12 mouse cellular contexts compared by ENCODE assay signal in genomic region chr13:56747554-56747953, GRCm38 (mm10). TPM values are rescaled to one million over a fixed set of nuclear protein-coding genes. Genes with fewer than 3 reads are reported as not detected.
DNase-seq lines count a peak whose midpoint lies in the region; ATAC-seq lines count a peak whose summit lies in the region.
"Had no signal": no experiment of that assay in that cellular context is flagged by ENCODE, and none has a peak within 500 bp of the region (broad histone marks: within the 10 kb centered on the region; RNA-seq: fewer than 3 reads in every experiment).

No protein-coding gene starts in this region.

- H3K9me3 ChIP-seq in kidney, embryonic 14.5 days (ENCODE audit: control insufficient read depth, low read length), result no peaks in the 10 kb centered on the region
- H3K9me3 ChIP-seq in intestine, embryonic 15.5 days, result no peaks in the 10 kb centered on the region
- H3K9me3 ChIP-seq: limb, embryonic 12.5 days had no signal

- no peak for ATAC-seq in kidney, embryonic 14.5 days (ENCODE audit: low FRiP score, low TSS enrichment)
- peak; percentile 84 for ATAC-seq in intestine, embryonic 15.5 days

- no peak overlapping the region for H3K27ac ChIP-seq in kidney, embryonic 14.5 days (ENCODE audit: low read depth, low read length)
- H3K27ac ChIP-seq in intestine, embryonic 15.5 days, result no peak overlapping the region
- H3K27ac ChIP-seq: limb, embryonic 12.5 days had no signal

- H3K9ac ChIP-seq in kidney, embryonic 14.5 days (ENCODE audit: low read depth, low read length), result no peak overlapping the region
- H3K9ac ChIP-seq in intestine, embryonic 15.5 days, result no peak overlapping the region
- H3K9ac ChIP-seq: limb, embryonic 12.5 days had no signal

- H3K4me2 ChIP-seq in kidney, embryonic 14.5 days (replicated peaks; ENCODE audit: low read depth, low read length), result no peak overlapping the region
- peak overlapping the region; percentile 22 for H3K4me2 ChIP-seq in intestine, embryonic 15.5 days (replicated peaks)
- H3K4me2 ChIP-seq: limb, embryonic 12.5 days had no signal

- 0 out of 2 replicates have a peak, but pooled peaks cover 3% of the 10 kb centered on the region for H3K36me3 ChIP-seq in kidney, embryonic 14.5 days (ENCODE audit: control insufficient read depth, insufficient read depth, low read length)
- H3K36me3 ChIP-seq in intestine, embryonic 15.5 days, result no peaks in the 10 kb centered on the region

- H3K27me3 ChIP-seq in kidney, embryonic 14.5 days (ENCODE audit: control insufficient read depth, insufficient read depth, low read length), result peaks cover 15% of the 10 kb centered on the region
- H3K27me3 ChIP-seq in intestine, embryonic 15.5 days (replicated peaks), result peaks cover 22% of the 10 kb centered on the region

- no peak overlapping the region for H3K4me3 ChIP-seq in kidney, embryonic 14.5 days (ENCODE audit: low read length)
- no peak overlapping the region for H3K4me3 ChIP-seq in intestine, embryonic 15.5 days (replicated peaks)
- H3K4me3 ChIP-seq: limb, embryonic 12.5 days had no signal

- DNase-seq in kidney, adult 8-10 months, result peak; percentile 41 to 75
- peak; percentile 85 for DNase-seq in large intestine, adult 2 months (ENCODE audit: low read depth, low spot score)
- peak; percentile 70 for DNase-seq in lung, postnatal 36 days
- no peak for DNase-seq in right cerebral cortex, postnatal 25 days
- no peak for DNase-seq in B cell, adult 2 months
- DNase-seq in ovary, postnatal 10 days (ENCODE audit: low spot score), result no peak
- DNase-seq: cerebellum, adult 11 months; heart, postnatal 36 days; spleen, adult 18-20 months had no signal

- H3K4me1 ChIP-seq in kidney, embryonic 14.5 days (ENCODE audit: control insufficient read depth, insufficient read depth, low read length), result 0 out of 2 replicates have a peak, but pooled peaks cover under 1% of the 10 kb centered on the region
- peaks cover 6% of the 10 kb centered on the region; the same call in 1 of the 2 replicates for H3K4me1 ChIP-seq in intestine, embryonic 15.5 days (replicated peaks)

- WGBS in kidney, embryonic 14.5 days, result 53% methylated on average over 8 of the region's 8 CpGs
- 39% methylated on average over 8 of the region's 8 CpGs for WGBS in intestine, embryonic 15.5 days
- WGBS in large intestine, adult 2 months, result 25% methylated on average over 8 of the region's 8 CpGs

RNA-seq across cellular contexts. Expression of gene Gm45623, which starts 6.1 kb away (rescaled TPM):
- polyA plus RNA-seq in kidney, embryonic 14.5 days (2014; fragmentation: Nextera tagmentation; extraction: Ambion mirVana), result 0.15 TPM in 1 of 2 replicates, not detected in the other
- polyA plus RNA-seq in intestine, embryonic 15.5 days (2015; fragmentation: Nextera tagmentation; extraction: Ambion mirVana), result 0.50 and 1.00 TPM in 2 replicates
- 0.12 TPM in 2 replicates for polyA plus RNA-seq in large intestine, adult 2 months (2012; rRNA removed)
- polyA plus RNA-seq: limb, embryonic 12.5 days had no signal

RNA-seq across cellular contexts. Expression of gene Smad5, which starts 44.7 kb away (rescaled TPM):
- 32.9 and 62.2 TPM in 2 replicates for polyA plus RNA-seq in kidney, embryonic 14.5 days (2014; fragmentation: Nextera tagmentation; extraction: Ambion mirVana)
- polyA plus RNA-seq in intestine, embryonic 15.5 days (2015; fragmentation: Nextera tagmentation; extraction: Ambion mirVana), result 19.3 and 19.5 TPM in 2 replicates
- polyA plus RNA-seq in large intestine, adult 2 months (2012; rRNA removed), result 7.2 and 9.8 TPM in 2 replicates

Comparison
In these comparisons a context has a peak if more than half of its experiments do, and no peak if none do; other contexts are left out.
1. DNase-seq: peak in kidney, adult 8-10 months (2 of 2), large intestine, adult 2 months (single experiment) and lung, postnatal 36 days (single experiment); none in right cerebral cortex, postnatal 25 days (single experiment), B cell, adult 2 months (0 of 2) and ovary, postnatal 10 days (single experiment).